Mouse (Mus musculus) T-cell, adult 2 months (primary cell): ENCODE data around the gene Nos3.

ENCODE experiments used
- DNase-seq: peaks from one replicate; pipeline ENCODE4 v3.0.0; 2022; ENCODE audit warnings: low spot score

The Nos3 gene

GRCm38 (mm10) chr5:24364508-24364907 lies at the start of gene Nos3:
TSS of gene Nos3 (plus strand) at chr5:24364810.
- no peak for DNase-seq

GRCm38 (mm10) chr5:24319776-24320466 lies 44.7 kb upstream of the Nos3 start:
- DNase-seq, result no peak

GRCm38 (mm10) chr5:24320467-24320813 lies 44.2 kb upstream of the Nos3 start:
- DNase-seq, result no peak

GRCm38 (mm10) chr5:24320894-24321293 lies 43.7 kb upstream of the Nos3 start:
- no peak for DNase-seq

- no peak for DNase-seq
Observed at GRCm38 (mm10) chr5:24321711-24322682, 42.6 kb upstream of the Nos3 start.

- no peak for DNase-seq
Observed at GRCm38 (mm10) chr5:24325251-24325650, 39.4 kb upstream of the Nos3 start.

- no peak for DNase-seq
Observed at GRCm38 (mm10) chr5:24326166-24326841, 38.3 kb upstream of the Nos3 start.

- DNase-seq, result no peak
Observed at GRCm38 (mm10) chr5:24326842-24327417, 37.7 kb upstream of the Nos3 start.

GRCm38 (mm10) chr5:24328813-24329211 lies 35.8 kb upstream of the Nos3 start:
- no peak for DNase-seq

GRCm38 (mm10) chr5:24329212-24329964 lies 35.2 kb upstream of the Nos3 start:
- no peak for DNase-seq

- DNase-seq, result no peak
Observed at GRCm38 (mm10) chr5:24329965-24330298, 34.7 kb upstream of the Nos3 start.

GRCm38 (mm10) chr5:24332401-24332800 lies 32.2 kb upstream of the Nos3 start:
- DNase-seq, result no peak

GRCm38 (mm10) chr5:24334749-24335148 lies 29.9 kb upstream of the Nos3 start:
- DNase-seq, result no peak

GRCm38 (mm10) chr5:24335888-24336511 lies 28.6 kb upstream of the Nos3 start:
- DNase-seq, result no peak

- no peak for DNase-seq
Observed at GRCm38 (mm10) chr5:24337366-24337765, 27.2 kb upstream of the Nos3 start.

GRCm38 (mm10) chr5:24337821-24338220 lies 26.8 kb upstream of the Nos3 start:
- DNase-seq, result no peak

GRCm38 (mm10) chr5:24342205-24342963 lies 22.2 kb upstream of the Nos3 start:
- DNase-seq, result no peak

- no peak for DNase-seq
Observed at GRCm38 (mm10) chr5:24342966-24343365, 21.6 kb upstream of the Nos3 start.

- DNase-seq, result no peak
Observed at GRCm38 (mm10) chr5:24343379-24343778, 21.2 kb upstream of the Nos3 start.

- no peak for DNase-seq
Observed at GRCm38 (mm10) chr5:24343977-24344436, 20.6 kb upstream of the Nos3 start.
